Mouse (Mus musculus): Measurements from ENCODE around the gene Spsb1. TPM values are rescaled to one million over a fixed set of nuclear protein-coding genes. Genes with fewer than 3 reads are reported as not detected.

Spsb1 gene
- polyA plus RNA-seq, 1 experiment from 2014 or later = 5.8 TPM

GRCm38 (mm10) chr4:149947396-149947795 is 7.4 kb downstream of the Spsb1 start:
- 88% methylated on average over 5 of the region's 5 CpGs for WGBS
- Histone ChIP-seq H3K9ac (replicated peaks; ENCODE audit: low read depth, low read length) (no peak overlapping the region), H3K4me1 (replicated peaks; ENCODE audit: control insufficient read depth, insufficient read depth, low read length) (peaks cover 20% of the 10 kb centered on the region), H3K27me3 (replicated peaks; ENCODE audit: control insufficient read depth, insufficient read depth, low read length) (0 out of 2 replicates have a peak, but pooled peaks cover 2% of the 10 kb centered on the region), H3K4me3 (replicated peaks; ENCODE audit: low read length) (no peak overlapping the region), H3K4me2 (ENCODE audit: low read length) (no peak overlapping the region), H3K9me3 (ENCODE audit: control insufficient read depth, low read length) (no peaks in the 10 kb centered on the region), H3K27ac (ENCODE audit: low read length) (no peak overlapping the region), H3K36me3 (ENCODE audit: control insufficient read depth, insufficient read depth) (no peaks in the 10 kb centered on the region)
- ATAC-seq = no peak

- ATAC-seq = no peak
- WGBS = 62% methylated on average over 9 of the region's 9 CpGs
- H3K36me3 ChIP-seq (ENCODE audit: control insufficient read depth, insufficient read depth) = no peaks in the 10 kb centered on the region
Observed at GRCm38 (mm10) chr4:149945194-149945593, 9.6 kb downstream of the Spsb1 start.

GRCm38 (mm10) chr4:149944214-149944613 is 10.6 kb downstream of the Spsb1 start:
- Histone ChIP-seq H3K27me3 (replicated peaks; ENCODE audit: control insufficient read depth, insufficient read depth, low read length) (no peaks in the 10 kb centered on the region), H3K36me3 (ENCODE audit: control insufficient read depth, insufficient read depth) (no peaks in the 10 kb centered on the region), H3K9me3 (ENCODE audit: control insufficient read depth, low read length) (no peaks in the 10 kb centered on the region), H3K9ac (replicated peaks; ENCODE audit: low read depth, low read length) (no peak overlapping the region), H3K4me1 (replicated peaks; ENCODE audit: control insufficient read depth, insufficient read depth, low read length) (peaks cover 11% of the 10 kb centered on the region), H3K27ac (ENCODE audit: low read length) (no peak overlapping the region), H3K4me3 (replicated peaks; ENCODE audit: low read length) (no peak overlapping the region), H3K4me2 (ENCODE audit: low read length) (no peak overlapping the region)
- 32% methylated on average over 12 of the region's 12 CpGs for WGBS
- ATAC-seq = no peak

More at GRCm38 (mm10) chr4:149945194-149945593, 9.6 kb downstream of the Spsb1 start:
- H3K27me3 ChIP-seq (replicated peaks; ENCODE audit: control insufficient read depth, insufficient read depth, low read length) = no peaks in the 10 kb centered on the region
- no peaks in the 10 kb centered on the region for H3K9me3 ChIP-seq (ENCODE audit: control insufficient read depth, low read length)
- no peak overlapping the region for H3K9ac ChIP-seq (replicated peaks; ENCODE audit: low read depth, low read length)
- no peak overlapping the region for H3K27ac ChIP-seq (ENCODE audit: low read length)
- no peak overlapping the region for H3K4me2 ChIP-seq (ENCODE audit: low read length)
- no peak overlapping the region for H3K4me3 ChIP-seq (replicated peaks; ENCODE audit: low read length)
- peaks cover 16% of the 10 kb centered on the region for H3K4me1 ChIP-seq (replicated peaks; ENCODE audit: control insufficient read depth, insufficient read depth, low read length)

GRCm38 (mm10) chr4:149942831-149943741 is 11.8 kb downstream of the Spsb1 start:
- Histone ChIP-seq H3K27me3 (replicated peaks; ENCODE audit: control insufficient read depth, insufficient read depth, low read length) (no peaks in the 10 kb centered on the region), H3K9ac (replicated peaks; ENCODE audit: low read depth, low read length) (0 out of 2 replicates have a peak overlapping the region, but pooled peaks have one; percentile 14), H3K9me3 (ENCODE audit: control insufficient read depth, low read length) (no peaks in the 10 kb centered on the region), H3K27ac (ENCODE audit: low read length) (no peak overlapping the region), H3K4me1 (replicated peaks; ENCODE audit: control insufficient read depth, insufficient read depth, low read length) (peaks cover 11% of the 10 kb centered on the region), H3K4me2 (ENCODE audit: low read length) (no peak overlapping the region), H3K36me3 (ENCODE audit: control insufficient read depth, insufficient read depth) (no peaks in the 10 kb centered on the region), H3K4me3 (replicated peaks; ENCODE audit: low read length) (no peak overlapping the region)
- 32% methylated on average over 10 of the region's 10 CpGs for WGBS
- no peak for ATAC-seq

GRCm38 (mm10) chr4:149941067-149941755 is 13.6 kb downstream of the Spsb1 start:
- WGBS = 78% methylated on average over 18 of the region's 18 CpGs
- Histone ChIP-seq H3K4me1 (replicated peaks; ENCODE audit: control insufficient read depth, insufficient read depth, low read length) (peaks cover 11% of the 10 kb centered on the region), H3K27me3 (replicated peaks; ENCODE audit: control insufficient read depth, insufficient read depth, low read length) (no peaks in the 10 kb centered on the region), H3K9ac (replicated peaks; ENCODE audit: low read depth, low read length) (no peak overlapping the region), H3K9me3 (ENCODE audit: control insufficient read depth, low read length) (no peaks in the 10 kb centered on the region), H3K4me2 (ENCODE audit: low read length) (no peak overlapping the region), H3K27ac (ENCODE audit: low read length) (no peak overlapping the region), H3K36me3 (ENCODE audit: control insufficient read depth, insufficient read depth) (no peaks in the 10 kb centered on the region), H3K4me3 (replicated peaks; ENCODE audit: low read length) (no peak overlapping the region)
- ATAC-seq = no peak

- no peak for ATAC-seq
- Histone ChIP-seq H3K4me3 (replicated peaks; ENCODE audit: low read length) (no peak overlapping the region), H3K9me3 (ENCODE audit: control insufficient read depth, low read length) (no peaks in the 10 kb centered on the region), H3K9ac (replicated peaks; ENCODE audit: low read depth, low read length) (no peak overlapping the region), H3K27ac (ENCODE audit: low read length) (no peak overlapping the region), H3K27me3 (replicated peaks; ENCODE audit: control insufficient read depth, insufficient read depth, low read length) (no peaks in the 10 kb centered on the region), H3K36me3 (ENCODE audit: control insufficient read depth, insufficient read depth) (no peaks in the 10 kb centered on the region), H3K4me2 (ENCODE audit: low read length) (no peak overlapping the region), H3K4me1 (replicated peaks; ENCODE audit: control insufficient read depth, insufficient read depth, low read length) (peaks cover 7% of the 10 kb centered on the region)
- WGBS = 71% methylated on average over 8 of the region's 8 CpGs
Observed at GRCm38 (mm10) chr4:149938701-149939100, 16.1 kb downstream of the Spsb1 start.

- 71% methylated on average over 5 of the region's 5 CpGs for WGBS
- Histone ChIP-seq H3K9ac (replicated peaks; ENCODE audit: low read depth, low read length) (no peak overlapping the region), H3K9me3 (ENCODE audit: control insufficient read depth, low read length) (no peaks in the 10 kb centered on the region), H3K27ac (ENCODE audit: low read length) (no peak overlapping the region), H3K4me2 (ENCODE audit: low read length) (no peak overlapping the region), H3K4me3 (replicated peaks; ENCODE audit: low read length) (no peak overlapping the region), H3K27me3 (replicated peaks; ENCODE audit: control insufficient read depth, insufficient read depth, low read length) (no peaks in the 10 kb centered on the region), H3K36me3 (ENCODE audit: control insufficient read depth, insufficient read depth) (no peaks in the 10 kb centered on the region), H3K4me1 (replicated peaks; ENCODE audit: control insufficient read depth, insufficient read depth, low read length) (no peaks in the 10 kb centered on the region; the same call in 1 of the 2 replicates)
- ATAC-seq = no peak
Observed at GRCm38 (mm10) chr4:149936921-149937320, 17.9 kb downstream of the Spsb1 start.

- 84% methylated on average over 6 of the region's 6 CpGs for WGBS
- no peak overlapping the region for H3K9ac ChIP-seq (replicated peaks; ENCODE audit: low read depth, low read length)
- no peak overlapping the region for H3K4me3 ChIP-seq (replicated peaks; ENCODE audit: low read length)
- ATAC-seq = no peak
- no peak overlapping the region for H3K27ac ChIP-seq (ENCODE audit: low read length)
- H3K9me3 ChIP-seq (ENCODE audit: control insufficient read depth, low read length) = no peaks in the 10 kb centered on the region
- H3K36me3 ChIP-seq (ENCODE audit: control insufficient read depth, insufficient read depth) = no peaks in the 10 kb centered on the region
- no peaks in the 10 kb centered on the region for H3K4me1 ChIP-seq (replicated peaks; ENCODE audit: control insufficient read depth, insufficient read depth, low read length)
- no peak overlapping the region for H3K4me2 ChIP-seq (ENCODE audit: low read length)
- H3K27me3 ChIP-seq (replicated peaks; ENCODE audit: control insufficient read depth, insufficient read depth, low read length) = no peaks in the 10 kb centered on the region
Observed at GRCm38 (mm10) chr4:149935470-149935869, 19.4 kb downstream of the Spsb1 start.

GRCm38 (mm10) chr4:149933519-149934245 is 21.2 kb downstream of the Spsb1 start:
- Histone ChIP-seq H3K27me3 (replicated peaks; ENCODE audit: control insufficient read depth, insufficient read depth, low read length) (no peaks in the 10 kb centered on the region), H3K9me3 (ENCODE audit: control insufficient read depth, low read length) (no peaks in the 10 kb centered on the region), H3K27ac (ENCODE audit: low read length) (no peak overlapping the region), H3K9ac (replicated peaks; ENCODE audit: low read depth, low read length) (no peak overlapping the region), H3K4me1 (replicated peaks; ENCODE audit: control insufficient read depth, insufficient read depth, low read length) (no peaks in the 10 kb centered on the region), H3K4me3 (replicated peaks; ENCODE audit: low read length) (no peak overlapping the region), H3K4me2 (ENCODE audit: low read length) (no peak overlapping the region), H3K36me3 (ENCODE audit: control insufficient read depth, insufficient read depth) (no peaks in the 10 kb centered on the region)
- 89% methylated on average over 16 of the region's 16 CpGs for WGBS
- ATAC-seq = no peak
